Mouse (Mus musculus) forebrain, embryonic 14.5 days (tissue): ENCODE results near the gene Dnajc5g. TPM values are rescaled to one million over a fixed set of nuclear protein-coding genes. Genes with fewer than 3 reads are reported as not detected.

Source experiments
- ATAC-seq: fragments of 200-750 bp; cut with Nextera tagmentation; 2 replicates; pipeline ENCODE4 v1.8.0; 2017; ENCODE audit warnings: mild to moderate bottlenecking, moderate library complexity
- DNase-seq: peaks from one replicate; pipeline ENCODE4 v3.0.0-alpha.2; 2015; ENCODE audit warnings: low spot score
- H3K27ac ChIP-seq: fragments of 300-500 bp; sonication (generic); 2 replicates; pipeline ENCODE4 v1.5.1; 2014; ENCODE audit warnings: low read depth, mild to moderate bottlenecking, control low read depth, low read length, moderate library complexity
- H3K27me3 ChIP-seq: fragments of 300-500 bp; sonication (generic); replicated peaks from 2 replicates; pipeline ENCODE4 v1.6.1; 2014; ENCODE audit warnings: low read length, control low read depth, mixed read lengths; ENCODE audit not compliant: control insufficient read depth, insufficient read depth
- H3K36me3 ChIP-seq: fragments of 300-500 bp; sonication (generic); 2 replicates; pipeline ENCODE4 v1.6.1; 2014; ENCODE audit warnings: low read length, control low read depth; ENCODE audit not compliant: control insufficient read depth, insufficient read depth
- H3K4me1 ChIP-seq: fragments of 300-500 bp; sonication (generic); 2 replicates; pipeline ENCODE4 v1.6.1; 2014; ENCODE audit warnings: antibody characterized with exemption, low read length, control low read depth; ENCODE audit not compliant: control insufficient read depth, insufficient read depth
- H3K4me2 ChIP-seq: fragments of 300-500 bp; sonication (generic); 2 replicates; pipeline ENCODE4 v1.6.1; 2014; ENCODE audit warnings: mild to moderate bottlenecking, control low read depth, low read length
- H3K4me3 ChIP-seq: fragments of 300-500 bp; sonication (generic); 2 replicates; pipeline ENCODE4 v1.5.1; 2014; ENCODE audit warnings: low read depth, low read length, control low read depth
- H3K9ac ChIP-seq: fragments of 300-500 bp; sonication (generic); 2 replicates; pipeline ENCODE4 v1.6.1; 2014; ENCODE audit warnings: mild to moderate bottlenecking, low read length, control low read depth, moderate library complexity
- H3K9me3 ChIP-seq: fragments of 300-500 bp; sonication (generic); replicated peaks from 2 replicates; pipeline ENCODE4 v1.6.1; 2016; ENCODE audit warnings: low read length, control low read depth, mixed read lengths; ENCODE audit not compliant: control insufficient read depth
- WGBS: fragments of 180-500 bp; shearing (Covaris S2); extraction: QIAGEN DNeasy Blood & Tissue Kit; methylation state at CpG from one replicate; pipeline ENCODE4 v1.1.7; 2014; 5-methylcytosine and 5-hydroxymethylcytosine counted together
- polyA plus RNA-seq: library from polyadenylated mRNA; unstranded; fragments of >200 nt; fragmentation: Nextera tagmentation; extraction: Ambion mirVana; gene quantifications from 2 replicates; pipeline ENCODE4 v1.2.1, GENCODE M21; 2014

Dnajc5g gene
- polyA plus RNA-seq, 1 experiment from 2014 or later = not detected

DNA sequence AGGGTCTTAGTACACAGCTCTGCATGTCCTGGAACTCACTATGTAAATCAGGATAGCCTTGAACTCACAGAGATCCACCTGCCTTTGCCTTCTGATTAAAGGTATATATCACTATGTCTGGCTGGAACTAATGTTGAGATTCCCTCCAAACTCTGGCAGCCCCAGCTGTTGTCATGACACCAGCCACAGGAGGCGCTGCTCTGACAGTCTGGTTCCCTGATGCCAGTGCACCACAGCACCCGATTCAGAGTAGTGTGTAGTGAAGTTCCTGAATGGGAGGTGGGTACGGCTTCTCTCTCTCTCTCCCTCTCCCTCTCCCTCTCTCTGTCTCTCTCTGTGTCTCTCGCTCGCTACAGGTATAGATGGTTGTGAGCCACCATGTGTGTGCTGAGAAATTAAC, 23.7 kb upstream of the Dnajc5g start:
- DNase-seq = peak; percentile 62
- WGBS = 9% methylated on average over 5 of the region's 5 CpGs
- H3K4me1 ChIP-seq = no peaks in the 10 kb centered on the region; the same call in 1 of the 2 replicates
- no peaks in the 10 kb centered on the region for H3K9me3 ChIP-seq
- H3K27ac ChIP-seq = no peak overlapping the region
- no peak overlapping the region for H3K4me3 ChIP-seq
- H3K4me2 ChIP-seq = no peak overlapping the region
- no peak overlapping the region for H3K9ac ChIP-seq
- H3K27me3 ChIP-seq = no peaks in the 10 kb centered on the region
- peaks cover 17% of the 10 kb centered on the region for H3K36me3 ChIP-seq
- peak; percentile 55 for ATAC-seq

- Histone ChIP-seq H3K36me3 (peaks cover 10% of the 10 kb centered on the region), H3K4me2 (no peak overlapping the region), H3K27me3 (no peaks in the 10 kb centered on the region), H3K4me1 (no peaks in the 10 kb centered on the region; the same call in 1 of the 2 replicates), H3K9ac (no peak overlapping the region), H3K27ac (no peak overlapping the region), H3K9me3 (no peaks in the 10 kb centered on the region), H3K4me3 (no peak overlapping the region)
- DNase-seq (no peak), ATAC-seq (no peak)
- WGBS = 42% methylated on average over 12 of the region's 12 CpGs
Measured at GRCm38 (mm10) chr5:31082935-31083625, 23.0 kb upstream of the Dnajc5g start.

- peaks cover 1% of the 10 kb centered on the region; the same call in 1 of the 2 replicates for H3K36me3 ChIP-seq
- no peak overlapping the region for H3K27ac ChIP-seq
- 0 out of 2 replicates have a peak overlapping the region, but pooled peaks have one; percentile 13 for H3K9ac ChIP-seq
- 2% methylated on average over 8 of the region's 8 CpGs for WGBS
- no peak for ATAC-seq
- H3K4me3 ChIP-seq = no peak overlapping the region
- no peak overlapping the region for H3K4me2 ChIP-seq
- no peaks in the 10 kb centered on the region; the same call in 1 of the 2 replicates for H3K4me1 ChIP-seq
- H3K27me3 ChIP-seq = no peaks in the 10 kb centered on the region
- no peaks in the 10 kb centered on the region for H3K9me3 ChIP-seq
- no peak for DNase-seq
Measured at GRCm38 (mm10) chr5:31083949-31084348, 22.1 kb upstream of the Dnajc5g start.

GRCm38 (mm10) chr5:31086606-31087005, 19.5 kb upstream of the Dnajc5g start:
- no peak for DNase-seq
- H3K4me3 ChIP-seq = no peak overlapping the region
- 37% methylated on average over 7 of the region's 7 CpGs for WGBS
- H3K36me3 ChIP-seq = no peaks in the 10 kb centered on the region
- no peak overlapping the region for H3K27ac ChIP-seq
- ATAC-seq = no peak
- no peak overlapping the region for H3K9ac ChIP-seq
- H3K4me1 ChIP-seq = no peaks in the 10 kb centered on the region; the same call in 1 of the 2 replicates
- H3K9me3 ChIP-seq = no peaks in the 10 kb centered on the region
- peaks cover 17% of the 10 kb centered on the region for H3K27me3 ChIP-seq
- no peak overlapping the region for H3K4me2 ChIP-seq

DNA sequence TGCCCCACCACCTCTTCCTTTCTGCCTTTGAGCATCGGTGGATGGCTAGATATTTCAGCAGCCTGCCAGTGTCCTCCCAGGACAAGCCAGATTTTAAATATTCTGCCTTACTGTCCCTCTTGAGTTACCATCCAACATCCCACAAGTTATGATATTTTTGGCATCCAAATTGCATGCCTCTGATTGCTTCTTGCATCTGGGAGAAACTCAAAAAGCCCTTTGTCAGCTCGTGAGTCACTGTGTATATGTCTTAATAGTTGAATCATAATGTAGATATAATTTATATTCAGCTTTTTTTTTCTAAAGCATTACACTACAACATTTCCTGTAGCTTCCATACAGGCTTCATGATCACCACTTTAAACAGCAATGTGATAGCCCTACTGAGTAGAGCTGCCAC, 19.0 kb upstream of the Dnajc5g start:
- WGBS = 75% methylated on average over 2 of the region's 2 CpGs
- H3K27ac ChIP-seq = no peak overlapping the region
- DNase-seq (no peak), ATAC-seq (no peak)
- H3K4me1 ChIP-seq = no peaks in the 10 kb centered on the region; the same call in 1 of the 2 replicates
- H3K36me3 ChIP-seq = no peaks in the 10 kb centered on the region
- H3K4me2 ChIP-seq = no peak overlapping the region
- H3K9me3 ChIP-seq = no peaks in the 10 kb centered on the region
- peaks cover 22% of the 10 kb centered on the region for H3K27me3 ChIP-seq
- no peak overlapping the region for H3K9ac ChIP-seq
- no peak overlapping the region for H3K4me3 ChIP-seq

DNA sequence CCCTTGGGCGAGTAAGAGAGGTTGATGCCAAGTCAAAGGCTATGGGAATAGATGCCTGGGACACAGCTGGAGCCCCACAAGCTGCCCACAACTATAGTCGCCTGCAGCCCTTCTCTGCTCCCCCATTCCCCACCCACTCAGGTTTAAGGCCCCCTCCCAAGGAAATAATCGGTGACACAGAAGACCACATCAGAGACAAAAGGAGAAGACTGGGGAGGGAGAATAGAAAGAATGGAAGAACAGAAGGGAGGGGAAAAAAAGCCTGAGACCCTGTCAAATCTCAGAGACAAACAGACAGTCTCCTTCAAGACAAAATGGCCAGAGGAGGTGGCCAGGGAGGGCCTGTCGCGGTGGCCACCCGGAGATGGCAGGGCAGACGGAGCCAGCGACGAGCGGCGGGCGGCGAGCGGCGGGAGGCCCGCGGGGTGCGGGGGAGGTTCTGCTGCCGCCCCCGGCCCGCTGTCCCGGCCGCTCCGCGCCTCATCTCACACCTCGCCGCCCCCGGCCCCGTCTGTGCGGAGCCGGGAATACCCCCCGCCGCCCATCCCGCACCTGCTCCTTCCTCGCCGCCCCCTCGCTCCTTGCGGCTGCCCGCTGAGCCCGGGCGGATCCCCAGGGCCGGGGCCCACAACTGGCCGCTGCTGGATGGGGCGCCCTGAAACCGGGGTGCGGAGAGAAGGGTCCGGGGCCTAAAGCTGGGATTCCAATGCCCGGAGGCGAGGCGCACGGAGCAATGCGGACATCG, 13.7 kb upstream of the Dnajc5g start:
- Histone ChIP-seq H3K4me3 (peak overlapping the region; percentile 35), H3K4me2 (peak overlapping the region; percentile 62), H3K27ac (no peak overlapping the region), H3K4me1 (peaks cover 14% of the 10 kb centered on the region; the same call in 1 of the 2 replicates), H3K27me3 (peaks cover 72% of the 10 kb centered on the region), H3K9ac (peak overlapping the region; percentile 51), H3K36me3 (no peaks in the 10 kb centered on the region), H3K9me3 (no peaks in the 10 kb centered on the region)
- DNase-seq (no peak), ATAC-seq (no peak)
- 1% methylated on average over 31 of the region's 53 CpGs for WGBS

GRCm38 (mm10) chr5:31093151-31094041, 12.7 kb upstream of the Dnajc5g start:
- Histone ChIP-seq H3K36me3 (no peaks in the 10 kb centered on the region), H3K9me3 (no peaks in the 10 kb centered on the region), H3K27ac (no peak overlapping the region), H3K9ac (peak overlapping the region; percentile 51), H3K4me1 (peaks cover 14% of the 10 kb centered on the region; the same call in 1 of the 2 replicates), H3K27me3 (peaks cover 73% of the 10 kb centered on the region), H3K4me2 (peak overlapping the region; percentile 62), H3K4me3 (peak overlapping the region; percentile 35)
- DNase-seq = peak; percentile 66
- WGBS = 0% methylated on average over 43 of the region's 54 CpGs
- ATAC-seq = peak; percentile 66

GRCm38 (mm10) chr5:31094100-31094798, 11.8 kb upstream of the Dnajc5g start:
- Histone ChIP-seq H3K9me3 (no peaks in the 10 kb centered on the region), H3K27ac (no peak overlapping the region), H3K9ac (no peak overlapping the region), H3K4me3 (peak overlapping the region; percentile 18; the same call in 1 of the 2 replicates), H3K4me2 (peak overlapping the region; percentile 35; the same call in 1 of the 2 replicates), H3K4me1 (peaks cover 14% of the 10 kb centered on the region; the same call in 1 of the 2 replicates), H3K27me3 (peaks cover 73% of the 10 kb centered on the region), H3K36me3 (no peaks in the 10 kb centered on the region)
- no peak for DNase-seq
- WGBS = 2% methylated on average over 29 of the region's 29 CpGs
- no peak for ATAC-seq
